Mouse (Mus musculus): ENCODE measurements around the gene Celsr1. TPM values are rescaled to one million over a fixed set of nuclear protein-coding genes. Genes with fewer than 3 reads are reported as not detected.
"Not testable (repeated sequence)": the region's sequence is repeated elsewhere in the genome, so short reads cannot be mapped to it uniquely, and the experiment has no call there.

The Celsr1 gene
- total RNA-seq, 2 experiments from 2014 or later: 0.30 to 1.3 TPM

DNA sequence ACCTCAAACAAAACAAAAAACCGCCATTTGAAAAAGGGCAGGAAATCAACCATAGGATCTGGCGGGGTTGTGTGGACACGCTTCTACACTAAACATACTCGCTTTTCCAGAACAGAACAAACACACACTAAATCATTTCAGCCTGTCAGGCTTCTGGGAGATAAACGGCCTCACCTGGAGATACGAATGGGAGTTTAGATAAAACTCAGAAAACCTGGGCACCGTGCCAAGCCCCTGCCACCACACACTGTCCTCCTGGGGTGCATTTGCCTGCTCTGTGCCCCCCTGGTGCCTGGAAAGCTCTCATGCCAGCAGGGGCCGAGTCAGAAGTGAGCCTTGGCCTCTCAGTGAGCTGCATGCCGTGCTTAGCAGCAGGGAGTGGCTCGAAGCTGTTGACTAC lies 123.6 kb downstream of the Celsr1 start:
- ATAC-seq (replicated peaks; ENCODE audit: low FRiP score, poor library complexity, severe bottlenecking): no peak

DNA sequence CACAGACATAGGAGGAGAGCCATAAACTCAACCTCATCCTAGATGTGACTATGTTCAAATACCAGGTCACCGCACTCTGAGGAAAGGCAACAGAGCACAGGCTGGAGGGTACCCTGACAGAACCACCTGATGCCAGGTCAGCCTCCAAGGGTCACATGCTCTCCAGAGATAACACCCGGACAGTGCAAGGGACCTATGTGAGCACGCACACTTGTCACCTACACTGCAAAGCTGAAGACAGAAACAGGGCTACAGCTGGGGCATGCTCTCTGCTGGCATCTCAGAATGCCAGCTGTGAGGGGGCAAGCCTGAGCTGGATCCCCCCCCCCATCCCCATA lies 124.1 kb downstream of the Celsr1 start:
- no peak for ATAC-seq (replicated peaks; ENCODE audit: low FRiP score, poor library complexity, severe bottlenecking)

DNA sequence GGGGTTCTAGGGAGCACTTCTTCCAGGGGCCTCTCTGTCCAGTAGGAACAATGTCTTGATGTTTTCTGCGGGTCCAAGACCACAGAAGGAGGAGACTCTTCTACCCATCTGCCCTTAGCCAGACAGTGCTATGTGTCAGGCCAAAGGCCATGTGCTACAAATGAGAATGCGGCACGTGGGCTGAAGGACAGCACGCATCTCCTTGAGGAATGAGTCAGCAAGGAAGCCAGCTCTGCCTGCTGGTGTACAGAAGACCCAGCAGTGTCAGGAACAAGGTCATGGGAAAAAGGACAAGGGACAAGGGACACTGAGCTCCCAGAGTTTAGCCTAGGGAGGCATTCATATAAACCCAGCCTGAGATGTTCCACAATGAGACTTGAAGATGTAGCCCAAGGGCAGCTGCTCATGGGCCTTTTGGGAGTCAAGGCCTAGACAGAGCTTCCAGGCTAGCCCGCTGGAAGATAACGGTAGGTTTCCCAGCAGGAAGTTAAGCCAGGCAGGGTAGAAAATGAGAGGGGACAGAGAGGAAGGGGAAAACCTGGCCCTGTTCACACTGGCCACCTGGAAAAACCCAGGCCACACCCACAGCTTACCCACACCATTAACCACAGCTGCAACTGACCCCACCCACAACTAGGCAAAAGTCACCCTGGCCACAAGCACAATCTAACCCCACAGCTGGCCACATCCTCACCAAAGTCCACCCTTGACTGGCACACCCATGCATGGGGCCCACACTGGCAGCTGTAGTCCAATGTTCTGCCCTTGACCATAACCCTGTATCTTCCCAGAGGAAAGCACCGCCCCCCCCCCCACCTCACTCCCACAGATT lies 124.7 kb downstream of the Celsr1 start:
- no peak for ATAC-seq (replicated peaks; ENCODE audit: low FRiP score, poor library complexity, severe bottlenecking)

DNA sequence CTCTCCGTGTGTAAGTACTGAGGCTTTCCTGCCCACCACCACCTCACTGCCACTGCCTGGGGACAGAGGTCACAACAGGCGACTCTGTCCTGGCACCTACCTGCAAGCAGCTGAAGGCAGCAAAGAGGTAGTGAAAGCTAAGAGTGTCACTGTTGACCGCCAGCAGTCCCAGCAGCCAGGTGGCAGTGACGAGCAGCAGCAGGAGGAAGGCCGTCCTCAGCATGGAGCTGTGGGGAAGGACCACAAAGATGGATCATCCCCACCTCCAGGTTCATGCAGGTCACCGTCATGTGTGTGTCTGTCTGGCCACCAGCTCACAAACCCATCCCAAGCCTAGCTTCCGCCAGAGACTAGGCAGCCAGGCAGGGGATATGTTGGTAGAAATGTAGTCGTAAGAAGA lies 129.8 kb downstream of the Celsr1 start:
- ATAC-seq (replicated peaks; ENCODE audit: low FRiP score, poor library complexity, severe bottlenecking): no peak

DNA sequence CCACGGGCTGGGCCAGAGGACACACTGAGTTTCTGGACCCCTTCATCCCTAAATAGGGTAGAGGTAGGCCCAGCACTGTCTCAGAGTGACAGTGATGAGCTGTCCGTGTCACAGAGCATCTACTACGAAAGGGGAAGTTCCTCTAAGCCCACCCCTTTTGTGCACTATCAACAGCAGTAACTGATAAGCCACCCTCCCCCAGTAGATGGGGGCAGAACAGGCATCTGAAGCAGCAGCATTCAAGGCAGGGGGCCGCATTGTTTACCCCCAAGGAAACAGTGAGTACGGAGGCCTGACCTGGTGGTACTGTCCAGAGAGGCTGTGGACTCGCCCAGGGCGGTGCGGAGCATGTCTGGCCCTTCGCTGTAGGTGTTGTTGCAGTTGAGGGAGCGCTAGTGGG lies 131.1 kb downstream of the Celsr1 start:
- ATAC-seq (replicated peaks; ENCODE audit: low FRiP score, poor library complexity, severe bottlenecking): no peak

DNA sequence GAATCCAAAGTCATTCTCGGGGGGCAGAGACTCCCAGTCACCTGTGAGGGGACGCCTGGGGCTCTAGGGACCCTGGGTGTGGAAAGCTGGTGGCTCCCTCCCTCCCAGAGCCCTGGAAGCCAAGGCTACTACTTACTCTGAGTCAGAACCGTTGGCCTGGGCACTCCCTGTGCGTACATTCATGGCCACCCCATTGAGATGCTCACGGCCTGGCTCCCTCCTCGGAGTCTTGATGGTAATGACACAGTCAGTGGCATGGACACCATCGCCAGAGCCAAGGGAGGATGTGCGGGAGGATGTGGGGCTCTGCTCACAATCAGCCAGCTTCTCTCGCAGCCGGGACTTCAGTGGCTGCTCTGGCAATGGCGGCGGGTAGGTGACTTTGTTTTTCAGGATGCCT lies 132.8 kb downstream of the Celsr1 start:
- no peak for ATAC-seq (replicated peaks; ENCODE audit: low FRiP score, poor library complexity, severe bottlenecking)

DNA sequence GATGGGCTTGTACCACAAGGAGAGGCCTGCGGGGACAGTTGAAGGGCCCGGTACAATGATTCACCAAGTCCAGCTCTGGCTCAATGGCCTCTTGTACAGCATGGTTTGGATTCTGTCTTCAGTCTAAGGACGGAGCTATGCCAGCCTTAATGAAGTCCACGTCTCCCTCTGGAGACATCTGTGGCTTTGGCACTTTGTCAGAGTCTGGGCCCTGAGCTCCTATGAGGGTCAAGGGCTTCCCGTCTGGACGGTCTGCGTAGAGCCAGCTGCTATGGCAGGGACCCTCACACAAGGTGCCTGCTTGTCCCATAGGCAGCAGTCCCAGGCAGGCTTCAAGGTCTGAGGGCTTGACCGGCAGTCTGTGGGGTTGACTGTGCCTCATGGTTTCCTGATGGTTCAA lies 133.3 kb downstream of the Celsr1 start:
- no peak for ATAC-seq (replicated peaks; ENCODE audit: low FRiP score, poor library complexity, severe bottlenecking)

DNA sequence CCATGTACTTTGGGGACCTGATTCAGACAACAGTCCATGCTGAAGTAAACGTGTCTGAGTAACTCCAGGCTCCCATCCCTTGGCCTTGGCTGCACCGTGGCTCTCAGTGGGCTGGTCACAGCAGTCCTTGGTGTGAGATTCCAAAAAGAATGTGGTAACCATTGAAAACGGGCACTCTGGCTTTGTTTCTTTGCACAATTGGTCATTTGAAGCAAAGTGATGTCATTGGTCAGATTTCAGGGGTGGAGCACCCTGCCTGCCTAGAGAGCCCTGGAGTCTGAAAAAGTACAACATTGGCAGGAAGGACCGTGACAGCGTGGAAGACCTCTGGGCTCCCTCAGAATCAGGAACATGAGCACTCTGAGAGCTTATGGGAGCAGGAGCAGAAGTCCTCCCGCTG lies 134.2 kb downstream of the Celsr1 start:
- ATAC-seq (replicated peaks; ENCODE audit: low FRiP score, poor library complexity, severe bottlenecking): no peak

DNA sequence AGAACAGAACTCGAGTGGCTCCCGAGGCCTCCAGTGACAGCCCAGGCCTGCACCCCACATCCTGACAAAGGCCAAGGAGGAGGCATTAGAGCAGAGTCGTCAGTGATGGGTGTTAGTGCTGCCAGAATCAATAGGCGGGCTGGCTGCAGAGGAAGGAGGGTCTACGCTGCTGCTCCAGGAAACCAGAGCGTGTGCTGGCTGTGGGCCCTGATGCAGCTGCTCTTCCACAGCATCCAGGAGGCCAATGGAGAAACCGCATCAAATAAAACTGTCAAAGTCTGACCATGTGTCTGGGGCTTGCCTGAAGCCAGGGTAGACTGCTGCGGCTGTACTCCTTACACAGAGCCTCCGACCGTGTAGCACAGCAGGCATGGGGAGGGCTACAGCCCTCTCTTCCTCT lies 136.5 kb downstream of the Celsr1 start:
- no peak for ATAC-seq (replicated peaks; ENCODE audit: low FRiP score, poor library complexity, severe bottlenecking)

DNA sequence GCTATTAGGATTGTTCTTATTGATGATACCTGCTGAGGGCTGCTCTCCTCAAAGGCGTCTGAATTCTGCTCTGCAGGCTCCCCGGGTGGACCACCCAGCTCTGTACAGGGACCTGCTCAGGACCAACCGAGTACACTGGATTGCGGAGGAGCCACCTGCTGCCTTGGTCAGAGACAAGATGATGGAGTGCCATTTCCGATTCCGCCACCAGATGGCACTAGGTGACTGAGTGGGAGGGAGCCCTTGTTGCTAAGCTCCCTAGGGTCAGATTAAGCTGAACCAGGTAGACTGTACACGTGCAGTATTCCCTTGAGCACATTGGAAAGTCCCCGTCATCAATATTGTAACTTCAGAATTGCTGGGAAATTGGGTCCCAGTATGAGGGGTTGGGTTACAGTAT lies 137.3 kb downstream of the Celsr1 start:
- peak; percentile 64 for ATAC-seq (replicated peaks; ENCODE audit: low FRiP score, poor library complexity, severe bottlenecking)

DNA sequence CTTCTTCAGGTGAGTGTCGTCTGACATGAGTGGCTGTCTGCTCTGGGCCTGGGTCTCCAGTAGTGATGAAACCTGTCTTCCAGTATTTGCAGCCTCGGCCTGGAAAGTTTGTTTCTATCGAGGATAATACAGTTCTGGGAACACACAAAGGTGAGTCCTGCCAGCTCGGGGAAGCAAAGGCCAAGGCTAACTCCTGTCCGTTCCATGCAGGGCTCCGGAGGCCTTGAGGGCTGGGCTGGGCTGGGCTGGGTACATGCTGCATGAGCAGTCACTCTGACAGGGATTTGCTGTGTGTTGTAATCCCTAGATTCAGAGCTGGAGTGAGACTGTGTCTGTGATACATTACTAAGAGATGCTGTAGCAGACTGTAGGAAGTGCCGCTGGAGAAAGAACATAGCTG lies 139.7 kb downstream of the Celsr1 start:
- ATAC-seq (replicated peaks; ENCODE audit: low FRiP score, poor library complexity, severe bottlenecking): no peak

DNA sequence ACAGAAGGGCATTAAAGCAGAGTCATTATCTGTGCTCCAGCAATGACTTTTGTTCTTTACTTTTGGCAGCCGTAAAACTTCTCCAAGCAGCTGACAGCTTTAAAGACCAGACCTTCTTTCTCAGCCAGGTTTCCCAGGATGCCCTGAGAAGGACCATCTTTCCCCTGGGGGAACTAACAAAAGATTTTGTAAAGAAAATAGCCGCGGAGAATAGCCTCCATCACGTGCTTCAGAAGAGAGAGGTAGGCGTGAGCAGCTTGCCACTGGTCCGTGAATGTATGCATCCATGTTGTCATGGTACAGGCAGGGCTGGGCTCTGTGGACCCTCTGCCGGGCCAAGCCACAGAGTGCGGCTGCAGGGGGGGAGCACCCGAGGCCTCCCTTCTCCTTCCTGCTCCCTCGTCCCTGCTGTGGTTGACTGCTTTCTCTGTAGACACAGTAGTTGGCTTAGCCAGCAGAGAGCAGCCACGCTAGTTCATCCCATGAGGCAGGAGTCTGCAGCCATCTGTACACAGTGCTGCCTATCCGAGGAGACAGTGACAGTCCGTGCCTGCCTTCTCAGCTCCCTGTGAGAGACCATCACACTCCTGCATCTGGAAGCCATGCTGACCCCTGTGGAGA lies 141.0 kb downstream of the Celsr1 start:
- no peak for ATAC-seq (replicated peaks; ENCODE audit: low FRiP score, poor library complexity, severe bottlenecking)

DNA sequence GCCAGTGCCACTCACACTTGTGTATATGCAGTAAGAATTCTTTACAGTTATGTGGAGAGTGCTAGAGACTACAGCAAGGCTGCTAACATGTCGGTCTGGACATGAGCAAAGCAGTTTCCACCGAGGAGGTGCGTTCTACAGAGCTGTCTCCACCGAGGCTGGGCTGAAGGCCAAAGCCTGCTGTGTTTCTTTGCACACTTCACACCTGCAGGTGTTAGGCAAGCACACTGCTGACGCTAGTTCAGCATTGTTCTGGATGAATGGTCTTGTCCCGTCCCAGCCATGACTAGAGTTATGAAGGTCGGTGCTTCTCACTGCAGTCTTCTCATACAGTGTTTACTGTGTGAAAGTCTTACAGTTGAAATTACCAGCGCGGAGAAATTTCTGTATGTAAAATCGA lies 141.6 kb downstream of the Celsr1 start:
- ATAC-seq (replicated peaks; ENCODE audit: low FRiP score, poor library complexity, severe bottlenecking): no peak

DNA sequence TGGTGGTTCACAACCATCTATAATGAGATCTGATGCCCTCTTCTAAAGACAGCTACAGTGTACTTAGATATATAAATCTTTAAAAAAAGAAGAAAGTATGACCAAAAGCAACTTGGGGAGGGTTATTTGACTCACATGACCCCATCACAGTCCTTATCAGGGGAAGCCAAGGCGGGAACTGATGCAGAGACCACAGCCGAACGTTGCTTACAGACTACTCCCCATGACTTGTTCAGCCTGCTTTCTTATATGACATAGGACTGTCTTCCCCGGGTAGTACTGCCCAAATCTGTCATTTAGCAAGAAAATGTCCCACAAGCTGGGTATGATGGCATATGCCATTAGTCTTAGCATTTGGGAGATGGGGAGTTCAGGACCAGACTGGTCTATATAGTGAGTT lies 144.3 kb downstream of the Celsr1 start:
- ATAC-seq (replicated peaks; ENCODE audit: low FRiP score, poor library complexity, severe bottlenecking): no peak

DNA sequence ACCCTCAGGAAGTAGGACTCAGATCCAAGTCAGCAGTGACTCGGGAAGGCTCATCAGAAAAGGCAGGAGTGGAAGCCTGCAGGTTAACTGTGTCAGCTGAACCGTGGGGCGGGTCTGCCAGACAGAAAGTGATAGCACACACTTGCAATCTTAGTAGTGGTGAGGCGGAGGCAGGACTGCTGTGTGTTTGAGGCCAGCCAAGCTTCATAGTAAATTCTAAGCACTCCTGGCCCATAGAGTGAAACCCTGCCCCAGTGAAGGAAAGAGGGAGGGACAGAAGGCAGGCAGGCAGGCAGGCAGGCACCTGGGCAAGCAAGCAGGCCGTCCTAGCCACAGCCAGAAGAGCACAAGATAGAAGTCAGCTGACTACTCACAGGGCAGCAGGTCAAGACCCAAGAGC lies 148.0 kb downstream of the Celsr1 start:
- no peak for ATAC-seq (replicated peaks; ENCODE audit: low FRiP score, poor library complexity, severe bottlenecking)

DNA sequence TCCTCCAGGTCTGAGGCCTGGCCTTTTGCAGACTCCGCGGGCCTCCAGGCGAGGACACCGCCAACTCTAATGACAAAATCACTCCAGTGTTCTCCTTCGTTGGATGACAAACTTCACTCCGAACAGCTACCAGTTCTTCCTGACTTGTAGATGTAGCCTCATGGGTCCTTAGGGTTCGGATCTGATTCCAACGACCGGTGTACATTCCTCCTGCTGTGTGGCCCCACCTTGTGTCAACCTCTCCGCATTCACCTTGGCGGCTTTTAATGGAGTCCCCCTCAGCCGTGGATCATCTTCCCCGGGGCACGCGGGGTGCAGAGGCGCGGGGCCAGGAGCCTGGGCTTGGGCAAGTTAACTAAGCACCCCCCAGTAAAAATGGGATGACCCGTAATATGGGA lies 154.1 kb downstream of the Celsr1 start:
- peak; percentile 51 for ATAC-seq (replicated peaks; ENCODE audit: low FRiP score, poor library complexity, severe bottlenecking)

DNA sequence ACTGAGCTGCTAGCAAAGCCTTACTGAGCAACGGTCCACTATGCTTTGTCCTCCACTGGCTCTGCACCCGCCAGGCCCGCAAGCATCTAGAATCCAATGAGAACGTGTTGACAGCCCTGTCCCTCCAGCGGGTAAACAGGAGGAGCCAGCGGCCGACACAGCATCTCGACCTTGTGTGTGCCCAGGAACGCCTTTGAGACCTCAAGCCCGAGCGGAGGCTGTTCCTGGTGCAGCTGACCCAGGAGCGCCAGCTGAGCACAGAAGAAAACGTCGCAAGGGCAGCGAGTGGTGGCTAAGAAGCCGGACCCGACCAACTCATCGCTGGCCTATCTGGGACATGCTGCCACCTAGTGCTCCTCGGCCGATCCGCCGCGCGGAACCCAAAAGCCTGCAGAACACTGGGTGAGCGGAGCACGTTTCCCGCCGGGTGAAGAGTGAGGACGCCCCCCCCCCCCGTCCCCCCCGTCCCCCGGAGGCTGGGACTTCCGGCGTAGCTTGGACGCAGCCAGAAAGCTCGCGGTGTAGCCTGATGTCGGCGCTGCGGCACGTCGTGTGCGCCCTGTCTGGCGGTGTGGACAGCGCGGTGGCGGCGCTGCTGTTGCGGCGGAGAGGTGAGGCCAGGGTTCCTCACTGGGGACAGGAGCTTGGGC lies 154.6 kb downstream of the Celsr1 start, which contains the start of gene Trmu:
Gene Trmu (plus strand): TSS at position 465 of the 650 bp plus-strand sequence.
- peak; percentile 87 for ATAC-seq (replicated peaks; ENCODE audit: low FRiP score, poor library complexity, severe bottlenecking)

DNA sequence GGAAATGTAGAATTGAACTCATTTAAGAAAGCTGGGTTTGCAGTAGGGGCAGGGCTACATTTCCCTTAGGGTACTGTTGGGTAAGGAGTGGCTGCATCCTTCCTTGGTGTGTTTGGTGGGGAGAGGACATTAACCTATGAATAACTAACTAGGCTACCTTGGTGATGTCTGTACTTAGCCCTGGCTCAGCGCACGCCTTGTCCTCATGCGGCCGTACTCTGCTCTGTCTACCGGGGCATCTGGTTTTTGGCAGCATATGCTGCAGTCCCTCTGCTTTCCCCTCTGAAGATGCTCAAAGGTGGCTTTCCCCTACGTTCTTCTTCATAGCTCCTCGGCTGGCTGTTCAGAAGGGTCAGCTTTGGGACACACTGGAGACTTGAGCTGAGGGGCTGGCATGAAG lies 156.2 kb downstream of the Celsr1 start:
- ATAC-seq (replicated peaks; ENCODE audit: low FRiP score, poor library complexity, severe bottlenecking): no peak

DNA sequence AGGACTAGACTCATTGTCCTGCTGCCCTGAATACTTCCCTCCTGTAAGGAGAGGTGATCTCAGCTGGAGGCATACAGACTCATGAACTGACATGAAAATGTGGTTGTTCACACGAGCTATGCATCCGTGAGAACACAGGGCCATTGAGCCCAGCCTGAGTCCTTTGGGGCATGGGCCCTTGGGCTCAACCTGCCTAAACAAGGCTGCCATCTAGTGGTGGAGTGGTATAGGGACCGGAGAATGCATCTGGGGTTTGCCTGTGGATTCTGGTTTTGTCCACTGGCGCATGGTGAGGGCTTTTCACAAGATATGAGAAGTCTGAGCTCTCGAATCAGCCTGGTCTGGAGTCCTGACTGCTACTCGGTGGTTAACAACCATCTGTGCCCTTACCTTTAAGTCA lies 165.9 kb downstream of the Celsr1 start:
- peak; percentile 72 for ATAC-seq (replicated peaks; ENCODE audit: low FRiP score, poor library complexity, severe bottlenecking)

DNA sequence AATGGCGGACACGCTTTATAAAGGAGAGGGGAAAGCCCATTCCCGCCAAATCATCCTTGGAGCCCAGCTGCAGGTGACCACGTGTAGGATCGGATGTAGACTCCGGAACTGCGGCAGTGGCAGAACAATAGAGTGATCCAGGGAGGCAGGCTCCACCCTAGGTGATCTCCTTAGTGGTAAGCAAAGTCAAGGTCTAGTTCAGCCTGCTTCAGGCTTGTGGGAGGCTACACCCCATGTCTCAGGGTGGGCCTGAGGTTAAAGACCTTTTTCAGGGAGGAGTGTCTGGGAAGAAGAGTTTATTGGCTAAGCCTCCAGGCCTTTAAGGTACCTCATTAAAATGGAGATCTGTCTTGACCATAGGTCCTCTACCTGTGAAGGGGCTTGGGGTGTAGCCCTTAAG lies 167.7 kb downstream of the Celsr1 start:
- ATAC-seq (replicated peaks; ENCODE audit: low FRiP score, poor library complexity, severe bottlenecking): not testable (repeated sequence)

DNA sequence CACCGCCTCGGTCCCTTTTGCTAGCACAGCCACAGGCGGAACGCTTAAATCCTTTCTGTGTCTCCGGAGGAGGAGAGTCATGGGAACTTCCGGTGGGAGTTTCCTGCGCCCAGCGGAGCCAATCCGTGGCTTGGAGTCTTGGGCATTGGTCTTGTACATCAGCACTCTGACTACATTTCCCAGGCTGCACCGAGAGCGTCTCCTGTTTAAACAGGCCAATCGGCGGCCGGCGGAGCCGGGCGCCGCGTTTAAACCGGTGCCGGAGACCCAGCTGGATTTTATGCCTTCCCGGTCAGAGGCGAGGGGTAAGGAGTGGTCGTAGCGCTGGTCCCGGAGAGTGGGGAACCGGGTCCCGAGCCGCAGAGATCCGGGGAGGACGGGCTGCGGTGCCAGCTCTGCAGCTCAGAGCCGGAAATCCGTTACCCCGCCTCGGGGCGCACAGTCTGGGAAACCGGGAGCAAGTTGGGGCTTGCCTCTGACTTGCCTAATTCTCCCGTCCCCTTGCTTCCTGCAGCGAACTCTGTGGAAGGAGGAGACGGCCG lies 174.0 kb downstream of the Celsr1 start, which contains the start of gene Gtse1:
Gene Gtse1 (plus strand): TSS at position 256 of the 542 bp plus-strand sequence.
- peak; percentile 97 for ATAC-seq (replicated peaks; ENCODE audit: low FRiP score, poor library complexity, severe bottlenecking)

Measured in erythroid progenitor cell, adult 5-6 weeks (primary cell).